Mouse (Mus musculus) heart, adult 2 months (tissue): Measurements from ENCODE around the gene Sox10.

Experiments used
- CTCF ChIP-seq: fragments of 200-600 bp; IDR thresholded peaks from 2 replicates; pipeline ENCODE4 v1.8.1; 2022; ENCODE audit warnings: antibody characterized with exemption, mild to moderate bottlenecking, moderate library complexity
- POLR2A ChIP-seq: fragments of 200-500 bp; IDR thresholded peaks from 2 replicates; pipeline ENCODE4 v1.6.1; 2011; ENCODE audit warnings: mild to moderate bottlenecking, low read depth, low read length, control low read depth; ENCODE audit not compliant: insufficient read depth

GRCm38 (mm10) chr15:79135332-79135731 is 29.7 kb downstream of the Sox10 start:
- TF ChIP-seq POLR2A, result no peak
- no peak for TF ChIP-seq CTCF
